Mouse (Mus musculus): ENCODE measurements around the gene Eloa. TPM values are rescaled to one million over a fixed set of nuclear protein-coding genes. Genes with fewer than 3 reads are reported as not detected.
A peak's percentile ranks its signal among the peaks of the same experiment; 100 is the strongest.

Gene Eloa
- polyA plus RNA-seq, 1 experiment from 2014 or later = 25.0 TPM

DNA sequence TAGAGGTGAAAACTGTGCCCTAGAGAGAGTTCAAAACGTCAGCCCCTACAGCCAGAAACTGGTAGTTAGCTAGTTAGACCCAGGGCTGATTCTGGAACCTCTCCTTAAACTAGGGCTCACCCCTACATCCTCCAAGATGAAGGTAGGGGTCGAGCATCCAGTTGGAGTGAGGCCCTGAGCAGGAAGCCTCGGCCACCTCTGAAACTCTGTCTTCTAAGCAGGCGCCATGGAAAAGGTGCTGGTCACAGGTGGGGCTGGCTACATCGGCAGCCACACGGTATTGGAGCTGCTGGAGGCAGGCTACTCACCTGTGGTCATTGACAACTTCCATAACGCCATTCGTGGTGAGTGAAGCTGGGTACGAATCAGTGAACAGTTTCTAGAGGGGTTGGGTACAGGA, 56.5 kb downstream of the Eloa start:
- ATAC-seq = no peak
- Histone ChIP-seq H3K9me3 (ENCODE audit: control insufficient read depth, low read length) (no peaks in the 10 kb centered on the region), H3K4me3 (ENCODE audit: low read length) (no peak overlapping the region), H3K27me3 (replicated peaks; ENCODE audit: control insufficient read depth, insufficient read depth, low read length) (no peaks in the 10 kb centered on the region), H3K27ac (ENCODE audit: low read depth, low read length) (no peak overlapping the region), H3K9ac (ENCODE audit: low read depth, low read length) (no peak overlapping the region), H3K4me2 (ENCODE audit: low read length) (peak overlapping the region; percentile 64; the same call in 1 of the 2 replicates), H3K4me1 (ENCODE audit: control insufficient read depth, insufficient read depth, low read depth, low read length) (peaks cover 17% of the 10 kb centered on the region), H3K36me3 (ENCODE audit: control insufficient read depth, insufficient read depth, low read length) (peaks cover 43% of the 10 kb centered on the region)
- WGBS = 82% methylated on average over 9 of the region's 9 CpGs

- Histone ChIP-seq H3K9ac (ENCODE audit: low read depth, low read length) (peak overlapping the region; percentile 90), H3K27ac (ENCODE audit: low read depth, low read length) (peak overlapping the region; percentile 94), H3K4me1 (ENCODE audit: control insufficient read depth, insufficient read depth, low read depth, low read length) (peaks cover 17% of the 10 kb centered on the region), H3K4me3 (ENCODE audit: low read length) (peak overlapping the region; percentile 85), H3K4me2 (ENCODE audit: low read length) (peak overlapping the region; percentile 64), H3K27me3 (replicated peaks; ENCODE audit: control insufficient read depth, insufficient read depth, low read length) (no peaks in the 10 kb centered on the region), H3K9me3 (ENCODE audit: control insufficient read depth, low read length) (no peaks in the 10 kb centered on the region), H3K36me3 (ENCODE audit: control insufficient read depth, insufficient read depth, low read length) (peaks cover 42% of the 10 kb centered on the region)
- no peak for ATAC-seq
- WGBS = 5% methylated on average over 12 of the region's 12 CpGs
Observed at GRCm38 (mm10) chr4:135964426-135964825, 57.1 kb downstream of the Eloa start.

- WGBS = 0% methylated on average over 50 of the region's 56 CpGs
- Histone ChIP-seq H3K4me3 (ENCODE audit: low read length) (peak within 1 kb of the TSS; percentile 85), H3K4me1 (ENCODE audit: control insufficient read depth, insufficient read depth, low read depth, low read length) (peaks cover 17% of the 10 kb centered on the region), H3K27ac (ENCODE audit: low read depth, low read length) (peak within 1 kb of the TSS; percentile 94), H3K36me3 (ENCODE audit: control insufficient read depth, insufficient read depth, low read length) (peaks cover 39% of the 10 kb centered on the region), H3K9ac (ENCODE audit: low read depth, low read length) (peak within 1 kb of the TSS; percentile 90), H3K4me2 (ENCODE audit: low read length) (peak within 1 kb of the TSS; percentile 64), H3K9me3 (ENCODE audit: control insufficient read depth, low read length) (no peaks in the 10 kb centered on the region), H3K27me3 (replicated peaks; ENCODE audit: control insufficient read depth, insufficient read depth, low read length) (no peaks in the 10 kb centered on the region)
- peak; percentile 93 for ATAC-seq
Observed at GRCm38 (mm10) chr4:135963457-135964193, 57.9 kb downstream of the Eloa start, which contains the start of gene Gale. TSS of gene Gale (plus strand) at chr4:135963727.

DNA sequence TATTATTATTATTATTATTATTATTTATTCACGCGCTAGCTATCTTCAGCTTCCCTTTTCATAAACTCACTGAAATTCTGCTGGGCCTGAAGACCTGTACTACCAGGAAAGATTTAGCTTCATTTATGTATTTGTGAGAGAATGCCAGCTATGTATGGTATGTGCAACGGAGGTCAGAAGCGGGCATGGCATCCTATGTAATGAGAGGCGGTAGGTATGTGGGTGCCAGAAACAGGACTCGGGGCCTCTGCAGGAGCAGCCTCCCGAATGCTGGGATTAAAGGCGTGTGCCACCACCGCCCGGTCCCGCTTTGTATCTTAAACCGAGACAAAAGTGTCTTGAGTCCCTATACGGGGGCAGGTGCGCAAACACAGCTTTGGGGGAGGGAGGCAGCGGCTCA, 58.6 kb downstream of the Eloa start:
- Histone ChIP-seq H3K4me1 (ENCODE audit: control insufficient read depth, insufficient read depth, low read depth, low read length) (peaks cover 17% of the 10 kb centered on the region), H3K9me3 (ENCODE audit: control insufficient read depth, low read length) (no peaks in the 10 kb centered on the region), H3K27ac (ENCODE audit: low read depth, low read length) (peak overlapping the region; percentile 94), H3K36me3 (ENCODE audit: control insufficient read depth, insufficient read depth, low read length) (peaks cover 37% of the 10 kb centered on the region), H3K27me3 (replicated peaks; ENCODE audit: control insufficient read depth, insufficient read depth, low read length) (no peaks in the 10 kb centered on the region), H3K4me2 (ENCODE audit: low read length) (peak overlapping the region; percentile 64), H3K4me3 (ENCODE audit: low read length) (peak overlapping the region; percentile 85), H3K9ac (ENCODE audit: low read depth, low read length) (peak overlapping the region; percentile 90)
- 8% methylated on average over 15 of the region's 15 CpGs for WGBS
- no peak for ATAC-seq

GRCm38 (mm10) chr4:135962198-135962597, 59.4 kb downstream of the Eloa start:
- no peaks in the 10 kb centered on the region for H3K27me3 ChIP-seq (replicated peaks; ENCODE audit: control insufficient read depth, insufficient read depth, low read length)
- 91% methylated on average over 7 of the region's 7 CpGs for WGBS
- no peak overlapping the region for H3K27ac ChIP-seq (ENCODE audit: low read depth, low read length)
- no peak for ATAC-seq
- H3K9me3 ChIP-seq (ENCODE audit: control insufficient read depth, low read length) = no peaks in the 10 kb centered on the region
- H3K4me1 ChIP-seq (ENCODE audit: control insufficient read depth, insufficient read depth, low read depth, low read length) = peaks cover 17% of the 10 kb centered on the region
- no peak overlapping the region for H3K4me3 ChIP-seq (ENCODE audit: low read length)
- H3K36me3 ChIP-seq (ENCODE audit: control insufficient read depth, insufficient read depth, low read length) = peaks cover 32% of the 10 kb centered on the region
- no peak overlapping the region for H3K4me2 ChIP-seq (ENCODE audit: low read length)
- H3K9ac ChIP-seq (ENCODE audit: low read depth, low read length) = no peak overlapping the region

- 91% methylated on average over 5 of the region's 5 CpGs for WGBS
- Histone ChIP-seq H3K27ac (ENCODE audit: low read depth, low read length) (no peak overlapping the region), H3K4me1 (ENCODE audit: control insufficient read depth, insufficient read depth, low read depth, low read length) (peaks cover 17% of the 10 kb centered on the region), H3K4me3 (ENCODE audit: low read length) (no peak overlapping the region), H3K36me3 (ENCODE audit: control insufficient read depth, insufficient read depth, low read length) (peaks cover 28% of the 10 kb centered on the region), H3K27me3 (replicated peaks; ENCODE audit: control insufficient read depth, insufficient read depth, low read length) (no peaks in the 10 kb centered on the region), H3K9me3 (ENCODE audit: control insufficient read depth, low read length) (no peaks in the 10 kb centered on the region), H3K9ac (ENCODE audit: low read depth, low read length) (no peak overlapping the region), H3K4me2 (ENCODE audit: low read length) (no peak overlapping the region)
- ATAC-seq = no peak
Observed at GRCm38 (mm10) chr4:135961709-135962108, 59.9 kb downstream of the Eloa start.

DNA sequence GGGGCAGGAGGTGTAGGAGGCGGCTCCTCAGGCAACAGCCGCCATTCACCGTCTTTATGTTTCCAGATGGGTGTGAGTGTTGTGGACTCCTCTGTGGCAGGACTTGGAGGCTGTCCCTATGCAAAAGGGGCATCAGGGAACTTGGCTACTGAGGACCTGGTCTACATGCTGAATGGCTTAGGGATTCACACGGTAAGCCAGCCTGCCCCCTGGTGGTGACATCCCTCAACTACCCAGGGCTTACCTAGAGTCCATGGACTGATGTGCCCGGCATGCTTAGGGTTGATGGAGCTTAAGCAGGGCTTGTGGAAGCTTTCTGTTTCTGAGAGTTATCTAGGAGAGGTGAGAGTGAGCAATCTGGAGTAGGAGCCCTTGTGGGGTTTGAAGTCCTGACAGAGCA, 60.8 kb downstream of the Eloa start:
- Histone ChIP-seq H3K36me3 (ENCODE audit: control insufficient read depth, insufficient read depth, low read length) (peaks cover 26% of the 10 kb centered on the region), H3K9ac (ENCODE audit: low read depth, low read length) (no peak overlapping the region), H3K4me1 (ENCODE audit: control insufficient read depth, insufficient read depth, low read depth, low read length) (peaks cover 17% of the 10 kb centered on the region), H3K27me3 (replicated peaks; ENCODE audit: control insufficient read depth, insufficient read depth, low read length) (no peaks in the 10 kb centered on the region), H3K9me3 (ENCODE audit: control insufficient read depth, low read length) (no peaks in the 10 kb centered on the region), H3K4me3 (ENCODE audit: low read length) (no peak overlapping the region), H3K4me2 (ENCODE audit: low read length) (no peak overlapping the region), H3K27ac (ENCODE audit: low read depth, low read length) (no peak overlapping the region)
- no peak for ATAC-seq
- 16% methylated on average over 5 of the region's 5 CpGs for WGBS

DNA sequence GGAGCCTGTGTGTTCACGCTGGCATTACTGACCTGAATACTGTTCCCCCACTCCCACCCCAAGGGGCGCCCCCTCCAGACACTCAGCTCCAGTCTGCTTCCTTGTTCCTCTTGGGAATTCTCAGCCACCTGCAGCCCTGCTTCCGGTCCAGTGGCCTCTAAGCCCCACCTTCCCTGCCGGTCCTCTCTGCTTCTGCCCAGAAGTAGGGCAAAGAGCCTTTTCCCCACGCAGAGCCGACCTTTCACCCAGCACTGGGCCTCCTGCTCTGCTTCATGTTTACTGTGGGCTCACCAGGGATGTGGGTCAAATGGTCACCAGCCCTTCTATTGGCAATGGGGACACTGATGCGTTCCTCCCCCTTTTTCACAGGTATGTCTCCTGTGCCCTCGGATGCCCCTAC, 63.2 kb downstream of the Eloa start:
- H3K27me3 ChIP-seq (replicated peaks; ENCODE audit: control insufficient read depth, insufficient read depth, low read length) = no peaks in the 10 kb centered on the region
- peaks cover 6% of the 10 kb centered on the region for H3K4me1 ChIP-seq (ENCODE audit: control insufficient read depth, insufficient read depth, low read depth, low read length)
- H3K9me3 ChIP-seq (ENCODE audit: control insufficient read depth, low read length) = no peaks in the 10 kb centered on the region
- H3K27ac ChIP-seq (ENCODE audit: low read depth, low read length) = no peak overlapping the region
- 63% methylated on average over 8 of the region's 8 CpGs for WGBS
- no peak overlapping the region for H3K4me3 ChIP-seq (ENCODE audit: low read length)
- no peak overlapping the region for H3K4me2 ChIP-seq (ENCODE audit: low read length)
- ATAC-seq = no peak
- H3K9ac ChIP-seq (ENCODE audit: low read depth, low read length) = no peak overlapping the region
- peaks cover 33% of the 10 kb centered on the region for H3K36me3 ChIP-seq (ENCODE audit: control insufficient read depth, insufficient read depth, low read length)

GRCm38 (mm10) chr4:135955886-135956285, 65.7 kb downstream of the Eloa start:
- ATAC-seq = no peak
- H3K36me3 ChIP-seq (ENCODE audit: control insufficient read depth, insufficient read depth, low read length) = peaks cover 44% of the 10 kb centered on the region

More at GRCm38 (mm10) chr4:135955886-135956285, 65.7 kb downstream of the Eloa start:
- Histone ChIP-seq H3K4me3 (ENCODE audit: low read length) (no peak overlapping the region), H3K9ac (ENCODE audit: low read depth, low read length) (no peak overlapping the region), H3K27me3 (replicated peaks; ENCODE audit: control insufficient read depth, insufficient read depth, low read length) (no peaks in the 10 kb centered on the region), H3K27ac (ENCODE audit: low read depth, low read length) (no peak overlapping the region), H3K9me3 (ENCODE audit: control insufficient read depth, low read length) (no peaks in the 10 kb centered on the region), H3K4me1 (ENCODE audit: control insufficient read depth, insufficient read depth, low read depth, low read length) (no peaks in the 10 kb centered on the region), H3K4me2 (ENCODE audit: low read length) (no peak overlapping the region)
- 74% methylated on average over 7 of the region's 9 CpGs for WGBS

Data from hindbrain, embryonic 16.5 days (tissue).